In genomic region chr6:72957093-72957435, GRCm38 (mm10) we compare ENCODE assay signal across 8 mouse cellular contexts. TPM values are rescaled to one million over a fixed set of nuclear protein-coding genes. Genes with fewer than 3 reads are reported as not detected.
DNase-seq lines count a peak whose midpoint lies in the region; ATAC-seq and TF ChIP-seq lines count a peak whose summit lies in the region.

No protein-coding gene starts in this region.

- no peak for TF ChIP-seq CTCF in lung, embryonic 14.5 days (IDR thresholded peaks at IDR 0.05; ENCODE audit: low read depth)
- TF ChIP-seq CTCF in cerebellum, adult 2 months (IDR thresholded peaks at IDR 0.05; ENCODE audit: borderline replicate concordance, insufficient read depth, low read depth, low read length), result no peak

- H3K36me3 ChIP-seq in lung, embryonic 14.5 days (ENCODE audit: insufficient read depth), result no peaks in the 10 kb centered on the region; the same call in 1 of the 2 replicates
- no peaks in the 10 kb centered on the region for H3K36me3 ChIP-seq in heart, embryonic 15.5 days
- H3K36me3 ChIP-seq in midbrain, embryonic 10.5 days, result no peaks in the 10 kb centered on the region

- TF ChIP-seq POLR2A in cerebellum, adult 2 months (IDR thresholded peaks at IDR 0.05; ENCODE audit: borderline replicate concordance, insufficient read depth, low read length), result no peak

- H3K4me1 ChIP-seq in lung, embryonic 14.5 days (ENCODE audit: insufficient read depth), result peaks cover 11% of the 10 kb centered on the region
- H3K4me1 ChIP-seq in cerebellum, adult 2 months (ENCODE audit: control insufficient read depth, insufficient read depth, low read length), result peaks cover 7% of the 10 kb centered on the region
- H3K4me1 ChIP-seq in heart, embryonic 15.5 days (replicated peaks), result peaks cover 23% of the 10 kb centered on the region
- H3K4me1 ChIP-seq in midbrain, embryonic 10.5 days, result peaks cover 24% of the 10 kb centered on the region

- peak overlapping the region; percentile 88 for H3K4me2 ChIP-seq in lung, embryonic 14.5 days
- peak overlapping the region; percentile 75 for H3K4me2 ChIP-seq in heart, embryonic 15.5 days

- no peaks in the 10 kb centered on the region for H3K27me3 ChIP-seq in lung, embryonic 14.5 days (ENCODE audit: insufficient read depth, low read length)
- no peaks in the 10 kb centered on the region for H3K27me3 ChIP-seq in cerebellum, adult 2 months (ENCODE audit: control insufficient read depth, insufficient read depth, low read length)
- H3K27me3 ChIP-seq in heart, embryonic 15.5 days, result no peaks in the 10 kb centered on the region
- H3K27me3 ChIP-seq in midbrain, embryonic 10.5 days (ENCODE audit: low read depth, poor library complexity, severe bottlenecking), result peaks cover 18% of the 10 kb centered on the region

- WGBS in lung, embryonic 14.5 days, result under 1% methylated on average over 14 of the region's 14 CpGs
- WGBS in cerebellum, adult 2 months, result 1% methylated on average over 14 of the region's 14 CpGs
- 2% methylated on average over 14 of the region's 14 CpGs for WGBS in heart, embryonic 15.5 days
- WGBS in midbrain, embryonic 10.5 days, result 2% methylated on average over 14 of the region's 14 CpGs

- H3K4me3 ChIP-seq in lung, embryonic 14.5 days (ENCODE audit: low read depth, low read length), result peak overlapping the region; percentile 81
- H3K4me3 ChIP-seq in cerebellum, adult 2 months (replicated peaks; ENCODE audit: insufficient read depth, low read depth, low read length), result peak overlapping the region; percentile 54
- H3K4me3 ChIP-seq in heart, embryonic 15.5 days, result peak overlapping the region; percentile 66
- H3K4me3 ChIP-seq in midbrain, embryonic 10.5 days, result peak overlapping the region; percentile 96

- DNase-seq in lung, embryonic 14.5 days, result no peak
- no peak for DNase-seq in lung, postnatal 36 days
- peak; percentile 26 to 44 for DNase-seq in cerebellum, adult 2 months
- peak; percentile 29 for DNase-seq in midbrain, embryonic 10.5 days (ENCODE audit: low spot score)
- DNase-seq in layer of hippocampus, adult 18-20 months (ENCODE audit: low spot score in 2 of 2), result no peak
- DNase-seq in ovary, adult 18-20 months (ENCODE audit: low spot score), result no peak

- ATAC-seq in lung, embryonic 14.5 days (ENCODE audit: insufficient read depth), result no peak
- ATAC-seq in heart, embryonic 15.5 days (replicated peaks; ENCODE audit: insufficient number of reproducible peaks, insufficient read depth, low FRiP score, low read depth), result no peak
- ATAC-seq in activated CD4-positive, CD25-positive, alpha-beta regulatory T cell, adult 4 months, result no peak

- H3K9ac ChIP-seq in lung, embryonic 14.5 days, result peak overlapping the region; percentile 95
- peak overlapping the region; percentile 78 for H3K9ac ChIP-seq in heart, embryonic 15.5 days

- peak overlapping the region; percentile 79 for H3K27ac ChIP-seq in lung, embryonic 14.5 days (ENCODE audit: low read depth)
- H3K27ac ChIP-seq in cerebellum, adult 2 months (ENCODE audit: insufficient read depth, low read length), result no peak overlapping the region; the same call in 1 of the 2 replicates
- H3K27ac ChIP-seq in heart, embryonic 15.5 days, result peak overlapping the region; percentile 58
- peak overlapping the region; percentile 98 for H3K27ac ChIP-seq in midbrain, embryonic 10.5 days (replicated peaks)

- H3K9me3 ChIP-seq in lung, embryonic 14.5 days (ENCODE audit: low read depth, low read length), result no peaks in the 10 kb centered on the region
- H3K9me3 ChIP-seq in heart, embryonic 15.5 days (replicated peaks), result no peaks in the 10 kb centered on the region
- no peaks in the 10 kb centered on the region for H3K9me3 ChIP-seq in midbrain, embryonic 10.5 days (replicated peaks)

RNA-seq across cellular contexts. Expression of gene Tmsb10, which starts 1.5 kb away (rescaled TPM):
- 3,115 and 3,305 TPM in 2 replicates for polyA plus RNA-seq in lung, embryonic 14.5 days (2014; fragmentation: Nextera tagmentation; extraction: Ambion mirVana)
- 221 and 264 TPM in 2 replicates for polyA plus RNA-seq in cerebellum, adult 2 months (2012; rRNA removed)
- 1,030 and 1,510 TPM in 2 replicates for polyA plus RNA-seq in heart, embryonic 15.5 days (2015; fragmentation: Nextera tagmentation; extraction: Ambion mirVana)
- polyA plus RNA-seq in midbrain, embryonic 10.5 days (2016; fragmentation: Nextera tagmentation; extraction: Ambion mirVana), result 2,755 and 2,780 TPM in 2 replicates
- polyA plus RNA-seq in activated CD4-positive, CD25-positive, alpha-beta regulatory T cell, adult 4 months (2017; shearing (Covaris generic)), result 1,000 to 10,000 TPM; 4,284 to 5,100 TPM
- total RNA-seq in layer of hippocampus, adult 18-20 months (2021), result 100 to 1,000 TPM; 264 to 325 TPM

RNA-seq across cellular contexts. Expression of gene Kcmf1, which starts 57.3 kb away (rescaled TPM):
- polyA plus RNA-seq in lung, embryonic 14.5 days (2014; fragmentation: Nextera tagmentation; extraction: Ambion mirVana), result 58.5 and 65.4 TPM in 2 replicates
- 86.1 and 110 TPM in 2 replicates for polyA plus RNA-seq in cerebellum, adult 2 months (2012; rRNA removed)
- 40.7 and 41.0 TPM in 2 replicates for polyA plus RNA-seq in heart, embryonic 15.5 days (2015; fragmentation: Nextera tagmentation; extraction: Ambion mirVana)
- 24.0 and 25.6 TPM in 2 replicates for polyA plus RNA-seq in midbrain, embryonic 10.5 days (2016; fragmentation: Nextera tagmentation; extraction: Ambion mirVana)
- polyA plus RNA-seq in activated CD4-positive, CD25-positive, alpha-beta regulatory T cell, adult 4 months (2017; shearing (Covaris generic)), result 10 to 100 TPM; 10.1 to 12.0 TPM
- total RNA-seq in layer of hippocampus, adult 18-20 months (2021), result 10 to 100 TPM; 64.2 to 65.8 TPM

Comparison
In these comparisons a context has a peak if more than half of its experiments do, and no peak if none do; other contexts are left out.
1. DNase-seq: peak in cerebellum, adult 2 months (2 of 2) and midbrain, embryonic 10.5 days (single experiment); none in lung, embryonic 14.5 days (single experiment), lung, postnatal 36 days (single experiment), layer of hippocampus, adult 18-20 months (0 of 2) and ovary, adult 18-20 months (single experiment).
2. Peak in every context shown above with its lines, with median percentiles within 50 percentile points of each other: H3K4me3 ChIP-seq.